Mouse (Mus musculus): ENCODE measurements around the gene Ppt2.

Ppt2 gene

GRCm38 (mm10) chr17:34585877-34586771 lies 42.2 kb downstream of the Ppt2 start:
- DNase-seq: peak; percentile 66

- DNase-seq: peak; percentile 35
Observed at GRCm38 (mm10) chr17:34585121-34585520, 43.2 kb downstream of the Ppt2 start.

- no peak for DNase-seq
Observed at GRCm38 (mm10) chr17:34583819-34584218, 44.5 kb downstream of the Ppt2 start.

DNA sequence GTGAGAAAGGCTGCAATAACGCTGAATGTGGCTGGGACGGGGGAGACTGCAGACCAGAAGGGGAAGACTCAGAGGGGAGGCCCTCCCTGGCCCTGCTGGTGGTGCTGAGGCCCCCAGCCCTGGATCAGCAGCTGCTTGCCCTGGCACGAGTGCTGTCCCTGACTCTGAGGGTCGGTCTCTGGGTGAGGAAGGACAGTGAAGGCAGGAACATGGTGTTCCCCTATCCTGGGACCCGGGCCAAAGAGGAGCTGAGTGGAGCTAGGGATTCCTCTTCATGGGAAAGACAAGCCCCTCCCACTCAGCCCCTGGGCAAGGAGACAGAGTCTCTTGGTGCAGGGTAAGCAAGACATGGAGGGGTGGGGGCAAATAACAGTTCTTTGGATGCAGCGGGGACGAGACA lies 44.9 kb downstream of the Ppt2 start:
- DNase-seq: peak; percentile 43

DNA sequence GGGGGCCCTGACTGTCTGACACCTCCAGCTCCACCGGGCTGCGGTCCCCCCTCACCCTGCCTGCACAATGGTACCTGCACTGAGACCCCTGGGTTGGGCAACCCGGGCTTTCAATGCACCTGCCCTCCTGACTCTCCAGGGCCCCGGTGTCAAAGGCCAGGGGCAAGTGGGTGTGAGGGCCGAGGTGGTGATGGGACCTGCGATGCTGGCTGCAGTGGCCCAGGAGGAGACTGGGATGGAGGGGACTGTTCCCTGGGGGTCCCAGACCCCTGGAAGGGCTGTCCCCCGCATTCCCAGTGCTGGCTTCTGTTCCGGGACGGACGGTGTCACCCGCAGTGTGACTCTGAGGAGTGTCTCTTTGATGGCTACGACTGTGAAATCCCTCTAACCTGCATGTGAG lies 45.8 kb downstream of the Ppt2 start:
- DNase-seq: no peak

DNA sequence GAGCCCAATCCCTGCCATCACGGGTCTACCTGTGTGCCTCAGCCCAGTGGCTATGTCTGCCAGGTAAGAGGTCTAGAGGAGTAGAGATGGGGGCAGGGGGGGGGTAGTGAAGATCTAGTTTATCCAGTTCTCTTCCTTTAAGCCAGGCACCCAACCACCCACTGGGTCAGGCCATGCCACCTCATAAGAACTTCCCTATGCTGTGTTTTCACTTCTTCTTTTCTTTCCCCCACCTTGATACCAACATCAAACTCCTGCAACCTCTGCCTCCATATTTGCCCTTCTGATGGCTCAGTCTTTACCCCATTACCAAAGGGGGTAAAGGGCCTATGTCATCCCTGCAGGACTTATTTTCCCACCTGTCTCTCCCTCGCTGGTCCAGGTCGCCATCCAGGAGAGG lies 50.2 kb downstream of the Ppt2 start:
- no peak for DNase-seq

- no peak for DNase-seq
Observed at GRCm38 (mm10) chr17:34576577-34576976, 51.7 kb downstream of the Ppt2 start.

DNA sequence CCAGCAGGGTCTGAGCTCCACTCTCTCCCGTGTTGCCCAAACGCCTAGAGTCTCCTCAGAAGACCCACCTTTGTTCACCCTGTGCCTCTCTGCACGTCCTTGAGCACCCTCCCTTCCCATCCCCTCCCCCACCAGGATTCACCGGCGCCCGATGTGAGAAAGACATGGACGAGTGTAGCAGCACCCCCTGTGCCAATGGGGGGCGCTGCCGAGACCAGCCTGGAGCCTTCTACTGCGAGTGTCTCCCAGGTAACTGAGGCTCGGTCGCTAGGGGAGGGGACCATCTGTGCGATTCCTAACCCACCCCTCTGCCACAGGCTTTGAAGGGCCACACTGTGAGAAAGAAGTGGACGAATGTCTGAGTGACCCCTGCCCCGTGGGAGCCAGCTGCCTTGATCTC lies 55.9 kb downstream of the Ppt2 start:
- DNase-seq: no peak

DNA sequence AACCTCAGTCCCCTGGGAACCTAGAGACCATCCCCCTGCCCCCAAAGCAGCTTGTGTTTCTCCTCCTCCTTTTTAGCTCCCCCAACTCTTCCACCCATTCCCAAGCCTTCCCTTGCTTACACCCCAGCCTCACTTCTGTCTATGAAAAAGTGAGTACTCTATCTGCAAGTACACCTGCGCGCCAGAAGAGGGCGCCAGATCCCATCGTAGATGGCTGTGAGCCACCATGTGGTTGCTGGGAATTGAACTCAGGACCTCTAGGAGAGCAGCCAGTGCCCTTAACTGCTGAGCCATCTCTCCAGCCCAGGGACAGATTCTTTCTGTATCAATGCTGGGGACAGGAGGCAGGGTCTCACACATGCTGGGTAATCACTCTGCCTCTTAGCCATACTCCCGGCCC lies 56.4 kb downstream of the Ppt2 start:
- no peak for DNase-seq

DNA sequence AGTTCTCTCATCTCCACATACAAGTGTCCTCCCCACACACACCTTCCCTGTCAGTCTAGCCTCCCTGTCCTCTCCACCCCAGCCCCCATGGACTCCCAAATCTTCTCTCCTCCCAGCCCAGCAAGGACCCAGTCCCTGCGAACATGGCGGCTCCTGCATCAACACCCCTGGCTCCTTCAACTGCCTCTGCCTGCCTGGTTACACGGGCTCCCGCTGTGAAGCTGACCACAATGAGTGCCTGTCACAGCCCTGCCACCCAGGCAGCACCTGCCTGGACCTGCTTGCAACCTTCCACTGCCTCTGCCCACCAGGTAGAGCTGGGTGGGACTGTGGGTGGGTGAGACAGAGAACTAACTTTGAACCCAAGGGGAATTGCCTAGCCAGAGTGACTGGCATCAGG lies 58.4 kb downstream of the Ppt2 start:
- DNase-seq: no peak

DNA sequence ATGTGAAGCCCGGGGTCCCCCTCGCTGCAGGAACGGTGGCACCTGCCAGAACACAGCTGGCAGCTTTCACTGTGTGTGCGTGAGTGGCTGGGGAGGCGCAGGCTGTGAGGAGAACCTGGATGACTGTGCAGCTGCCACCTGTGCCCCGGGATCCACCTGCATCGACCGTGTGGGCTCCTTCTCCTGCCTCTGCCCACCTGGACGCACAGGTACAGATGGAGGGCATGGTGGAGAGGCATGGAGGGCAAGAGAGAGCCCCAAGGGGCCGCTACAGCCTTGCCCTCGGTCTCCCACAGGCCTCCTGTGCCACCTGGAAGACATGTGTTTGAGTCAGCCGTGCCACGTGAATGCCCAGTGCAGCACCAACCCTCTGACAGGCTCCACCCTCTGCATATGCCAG lies 59.9 kb downstream of the Ppt2 start:
- DNase-seq: no peak

DNA sequence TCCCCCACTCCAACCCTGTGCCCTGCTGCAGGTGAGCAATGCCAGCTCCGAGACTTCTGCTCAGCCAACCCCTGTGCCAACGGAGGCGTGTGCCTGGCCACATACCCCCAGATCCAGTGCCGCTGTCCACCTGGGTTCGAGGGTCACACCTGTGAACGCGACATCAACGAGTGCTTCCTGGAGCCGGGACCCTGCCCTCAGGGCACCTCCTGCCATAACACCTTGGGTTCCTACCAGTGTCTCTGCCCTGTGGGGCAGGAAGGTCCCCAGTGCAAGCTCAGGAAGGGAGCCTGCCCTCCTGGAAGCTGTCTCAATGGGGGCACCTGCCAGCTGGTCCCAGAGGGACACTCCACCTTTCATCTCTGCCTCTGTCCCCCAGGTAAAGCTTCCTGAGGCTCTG lies 61.0 kb downstream of the Ppt2 start:
- no peak for DNase-seq

Data from cerebellum, adult 11-12 months (tissue).